Comparison of ENCODE assay signal across 14 mouse cellular contexts in genomic region chr5:125381954-125382672, GRCm38 (mm10). TPM values are rescaled to one million over a fixed set of nuclear protein-coding genes. Genes with fewer than 3 reads are reported as not detected.
DNase-seq lines count a peak whose midpoint lies in the region; ATAC-seq and TF ChIP-seq lines count a peak whose summit lies in the region.
"Had no signal": no experiment of that assay in that cellular context is flagged by ENCODE, and none has a peak within 500 bp of the region (broad histone marks: within the 10 kb centered on the region; RNA-seq: fewer than 3 reads in every experiment).

No protein-coding gene starts in this region.

- peaks cover 8% of the 10 kb centered on the region for H3K4me1 ChIP-seq in kidney, adult 2 months (ENCODE audit: control insufficient read depth, insufficient read depth, low read length)
- H3K4me1 ChIP-seq in G1E (ENCODE audit: insufficient read depth, low read depth, low read length): peaks cover 14% of the 10 kb centered on the region; the same call in 1 of the 2 replicates

- TF ChIP-seq CTCF in kidney, adult 2 months (conservative IDR thresholded peaks at IDR 0.05; ENCODE audit: insufficient read depth, insufficient read length, low read depth, low read length): no peak
- no peak for TF ChIP-seq CTCF in G1E (IDR thresholded peaks at IDR 0.05; ENCODE audit: low read depth, low read length)

- 0 out of 2 replicates have a peak, but pooled peaks have one; percentile 4 for ATAC-seq in G1E (ENCODE audit: extremely low read depth, insufficient number of reproducible peaks, low FRiP score, poor library complexity, severe bottlenecking)
- ATAC-seq in megakaryocyte progenitor cell, adult 5-6 weeks (replicated peaks; ENCODE audit: poor library complexity): 0 out of 2 replicates have a peak, but pooled peaks have one; percentile 1

- TF ChIP-seq POLR2A in kidney, adult 2 months (IDR thresholded peaks at IDR 0.05; ENCODE audit: low read depth, low read length): no peak

- H3K27ac ChIP-seq in kidney, adult 2 months (ENCODE audit: insufficient read depth, low read depth, low read length): no peak overlapping the region

- peak; percentile 33 for DNase-seq in kidney, adult 2 months
- DNase-seq in kidney, postnatal 10 days: no peak
- DNase-seq in G1E (ENCODE audit: low spot score): no peak
- DNase-seq in NIH3T3 (ENCODE audit: low read depth): peak; percentile 27
- DNase-seq in frontal cortex, postnatal 10 days (ENCODE audit: low spot score in 2 of 2): no peak
- DNase-seq in urinary bladder, postnatal 14 days (ENCODE audit: low spot score): no peak

- peaks cover 12% of the 10 kb centered on the region for H3K36me3 ChIP-seq in kidney, adult 2 months (ENCODE audit: control insufficient read depth, insufficient read depth, low read length)
- peaks cover 43% of the 10 kb centered on the region for H3K36me3 ChIP-seq in G1E (replicated peaks)

- 41% methylated on average over 5 of the region's 5 CpGs for WGBS in kidney, adult 2 months

- H3K27me3 ChIP-seq in kidney, adult 2 months (replicated peaks; ENCODE audit: control insufficient read depth, insufficient read depth, low read length): no peaks in the 10 kb centered on the region
- H3K27me3 ChIP-seq in G1E (ENCODE audit: insufficient read depth, low read length): no peaks in the 10 kb centered on the region
- H3K27me3 ChIP-seq: liver, embryonic 15.5 days had no signal

- no peak overlapping the region for H3K4me3 ChIP-seq in kidney, adult 2 months (ENCODE audit: insufficient read depth, low read depth, low read length)
- H3K4me3 ChIP-seq in G1E (ENCODE audit: low read depth, low read length): no peak overlapping the region
- H3K4me3 ChIP-seq: liver, embryonic 15.5 days; megakaryocyte, embryonic 14.5 days had no signal

- no peaks in the 10 kb centered on the region for H3K9me3 ChIP-seq in G1E (replicated peaks)
- H3K9me3 ChIP-seq: liver, embryonic 15.5 days; megakaryocyte, embryonic 14.5 days had no signal

RNA-seq across cellular contexts. Expression of gene Gm10382, which starts 7.0 kb away (rescaled TPM):
- polyA plus RNA-seq in kidney, adult 2 months (2012; rRNA removed): 0.33 and 0.58 TPM in 2 replicates
- total RNA-seq in G1E (2014; fragmentation: Nextera tagmentation) (not detected in 2 replicates), G1E (2017) (not detected in 2 replicates)
- polyA plus RNA-seq in G1E (2012): 0.22 and 0.45 TPM in 2 replicates
- not detected in 2 replicates for total RNA-seq in megakaryocyte progenitor cell, adult 5-6 weeks (2015)
- total RNA-seq in megakaryocyte progenitor cell, adult 5-6 weeks (2017): 0.91 and 1.3 TPM in 2 replicates
- total RNA-seq: adrenal gland, postnatal 25 days; heart, adult 8-10 months; monocyte, adult 5-6 weeks had no signal
- polyA plus RNA-seq: embryonic facial prominence, embryonic 11.5 days; large intestine, adult 2 months had no signal

RNA-seq across cellular contexts. Expression of gene Ubc, which starts 7.9 kb away (rescaled TPM):
- polyA plus RNA-seq in kidney, adult 2 months (2012; rRNA removed): 1,123 and 1,352 TPM in 2 replicates
- total RNA-seq in G1E (2014; fragmentation: Nextera tagmentation) (477 and 495 TPM in 2 replicates), G1E (2017) (212 and 267 TPM in 2 replicates)
- polyA plus RNA-seq in G1E (2012): 28.0 and 92.4 TPM in 2 replicates
- 172 and 201 TPM in 2 replicates for total RNA-seq in megakaryocyte progenitor cell, adult 5-6 weeks (2015)
- 204 and 293 TPM in 2 replicates for total RNA-seq in megakaryocyte progenitor cell, adult 5-6 weeks (2017)

RNA-seq across cellular contexts. Expression of gene Scarb1, which starts 41.2 kb away (rescaled TPM):
- polyA plus RNA-seq in kidney, adult 2 months (2012; rRNA removed): 35.5 and 42.8 TPM in 2 replicates
- total RNA-seq in G1E (2014; fragmentation: Nextera tagmentation): 68.3 and 87.9 TPM in 2 replicates
- total RNA-seq in G1E (2017): 38.0 and 42.9 TPM in 2 replicates
- polyA plus RNA-seq in G1E (2012): 37.4 and 43.7 TPM in 2 replicates
- 58.9 and 60.4 TPM in 2 replicates for total RNA-seq in megakaryocyte progenitor cell, adult 5-6 weeks (2015)
- total RNA-seq in megakaryocyte progenitor cell, adult 5-6 weeks (2017): 52.3 and 59.6 TPM in 2 replicates

RNA-seq across cellular contexts. Expression of gene Dhx37, which starts 51.8 kb away (rescaled TPM):
- 10.8 and 16.4 TPM in 2 replicates for polyA plus RNA-seq in kidney, adult 2 months (2012; rRNA removed)
- total RNA-seq in G1E (2014; fragmentation: Nextera tagmentation) (29.0 and 30.3 TPM in 2 replicates), G1E (2017) (32.2 and 36.5 TPM in 2 replicates)
- 112 and 117 TPM in 2 replicates for polyA plus RNA-seq in G1E (2012)
- 18.9 and 20.0 TPM in 2 replicates for total RNA-seq in megakaryocyte progenitor cell, adult 5-6 weeks (2015)
- 47.9 and 56.5 TPM in 2 replicates for total RNA-seq in megakaryocyte progenitor cell, adult 5-6 weeks (2017)

RNA-seq across cellular contexts. Expression of gene Bri3bp, which starts 59.3 kb away (rescaled TPM):
- 12.1 and 13.0 TPM in 2 replicates for polyA plus RNA-seq in kidney, adult 2 months (2012; rRNA removed)
- total RNA-seq in G1E (2014; fragmentation: Nextera tagmentation) (76.6 and 83.4 TPM in 2 replicates), G1E (2017) (13.5 and 14.6 TPM in 2 replicates)
- 50.1 and 51.7 TPM in 2 replicates for polyA plus RNA-seq in G1E (2012)
- total RNA-seq in megakaryocyte progenitor cell, adult 5-6 weeks (2015): 53.2 and 60.7 TPM in 2 replicates
- total RNA-seq in megakaryocyte progenitor cell, adult 5-6 weeks (2017): 27.7 and 31.0 TPM in 2 replicates

Comparison
In these comparisons a context has a peak if more than half of its experiments do, and no peak if none do; other contexts are left out.
1. DNase-seq: peak in kidney, adult 2 months (single experiment) and NIH3T3 (single experiment); none in kidney, postnatal 10 days (single experiment), G1E (single experiment), frontal cortex, postnatal 10 days (0 of 2) and urinary bladder, postnatal 14 days (single experiment).